Mouse (Mus musculus) spleen, adult 2 months (tissue): ENCODE results near the gene Gm17571. TPM values are rescaled to one million over a fixed set of nuclear protein-coding genes. Genes with fewer than 3 reads are reported as not detected.

Source experiments
- DNase-seq, 2 experiments: peaks; one replicate each; pipeline versions ENCODE4 v3.0.0 to v3.0.0-alpha.2; 2012 to 2021; ENCODE audit warnings: low spot score in 2 of 2, low read depth in 1 of 2
- H3K27ac ChIP-seq: fragments of 200-500 bp; 2 replicates; pipeline ENCODE4 v1.5.1; 2012; ENCODE audit warnings: low read length, inconsistent platforms; ENCODE audit not compliant: insufficient read depth
- H3K27me3 ChIP-seq: fragments of 200-500 bp; 2 replicates; pipeline ENCODE4 v1.6.1; 2012; ENCODE audit warnings: mild to moderate bottlenecking, moderate library complexity, low read length, inconsistent platforms; ENCODE audit not compliant: control insufficient read depth, insufficient read depth
- H3K36me3 ChIP-seq: fragments of 200-500 bp; 2 replicates; pipeline ENCODE4 v1.6.1; 2012; ENCODE audit warnings: mild to moderate bottlenecking, low read length, inconsistent platforms; ENCODE audit not compliant: control insufficient read depth, insufficient read depth
- H3K4me1 ChIP-seq: fragments of 200-500 bp; 2 replicates; pipeline ENCODE4 v1.6.1; 2011; ENCODE audit warnings: inconsistent platforms; ENCODE audit not compliant: control insufficient read depth, insufficient read depth, insufficient read length
- H3K4me3 ChIP-seq: fragments of 200-500 bp; 2 replicates; pipeline ENCODE4 v1.5.1; 2011; ENCODE audit warnings: mild to moderate bottlenecking, inconsistent platforms; ENCODE audit not compliant: insufficient read depth, insufficient read length; ENCODE audit errors: extremely low read depth
- CTCF ChIP-seq: fragments of 200-500 bp; IDR thresholded peaks from 2 replicates; pipeline ENCODE4 v1.5.1; 2011; ENCODE audit warnings: mild to moderate bottlenecking, inconsistent platforms; ENCODE audit not compliant: insufficient read depth, insufficient read length, insufficient replicate concordance; ENCODE audit errors: extremely low read depth
- POLR2A ChIP-seq: fragments of 200-500 bp; IDR thresholded peaks from 2 replicates; pipeline ENCODE4 v1.6.1; 2011; ENCODE audit warnings: low read depth, low read length, inconsistent platforms
- WGBS: fragments of 180-500 bp; shearing (Covaris S2); methylation state at CpG from one replicate; pipeline ENCODE4 v1.1.7; 2018; 5-methylcytosine and 5-hydroxymethylcytosine counted together
- polyA plus RNA-seq: library from polyadenylated mRNA; depleted of rRNA; stranded (reverse); fragments of >200 nt; gene quantifications from 2 replicates; pipeline ENCODE4 v1.2.3, GENCODE M21; 2012

Gm17571 gene
- polyA plus RNA-seq, 1 experiment: not detected

GRCm38 (mm10) chr9:13467745-13468144, 21.2 kb upstream of the Gm17571 start:
- Histone ChIP-seq H3K27ac (peak overlapping the region; percentile 80), H3K36me3 (no peaks in the 10 kb centered on the region), H3K4me3 (no peak overlapping the region), H3K27me3 (no peaks in the 10 kb centered on the region), H3K4me1 (peaks cover 49% of the 10 kb centered on the region)
- WGBS: 58% methylated on average over 7 of the region's 7 CpGs
- no peak for DNase-seq
- TF ChIP-seq CTCF (no peak), POLR2A (no peak)

DNA sequence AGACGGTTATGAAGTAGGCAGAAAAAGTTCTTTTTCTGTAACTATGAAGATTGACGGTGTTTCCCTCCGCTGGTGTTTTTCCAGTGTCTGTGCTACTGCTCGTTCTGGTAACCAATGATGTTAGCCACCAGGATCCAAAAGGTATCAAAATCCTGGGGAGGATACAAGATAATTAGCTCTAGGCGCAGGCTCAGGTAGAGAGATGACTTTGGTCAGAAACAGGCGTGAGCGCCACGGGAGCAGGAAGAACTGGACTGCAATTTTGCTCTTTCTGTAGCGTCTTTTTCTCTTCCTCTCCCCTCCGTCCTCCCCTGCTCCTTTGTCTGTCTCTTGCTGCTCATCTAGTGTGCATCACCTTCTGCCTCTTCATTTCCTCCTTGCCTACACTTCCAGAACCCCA, 20.3 kb upstream of the Gm17571 start:
- Histone ChIP-seq H3K36me3 (no peaks in the 10 kb centered on the region), H3K27me3 (no peaks in the 10 kb centered on the region), H3K27ac (peak overlapping the region; percentile 98), H3K4me1 (peaks cover 41% of the 10 kb centered on the region), H3K4me3 (peak overlapping the region; percentile 35)
- TF ChIP-seq CTCF (no peak), POLR2A (no peak)
- WGBS: 8% methylated on average over 10 of the region's 10 CpGs
- peak in 1 of 2 experiments; percentile 24 for DNase-seq

DNA sequence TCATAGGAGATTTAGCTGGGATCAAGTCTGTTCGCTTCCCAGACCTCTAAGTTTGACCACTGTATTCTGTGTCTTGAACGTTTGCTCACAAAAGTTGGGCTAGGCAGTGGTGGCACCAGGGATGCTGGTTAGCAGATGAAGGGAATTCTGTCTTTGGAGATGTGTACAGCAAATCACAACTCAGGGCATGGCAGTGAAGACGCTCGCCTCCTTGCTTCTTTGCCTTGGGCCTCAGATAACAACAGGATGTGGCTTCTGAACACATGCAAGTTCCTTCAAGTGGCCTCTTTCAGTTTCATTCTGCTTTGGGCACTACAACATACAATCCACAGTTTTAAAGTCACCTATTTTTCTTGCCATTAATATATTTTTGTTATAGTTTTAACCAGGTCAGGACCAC, 19.8 kb upstream of the Gm17571 start:
- Histone ChIP-seq H3K4me3 (peak overlapping the region; percentile 35; the same call in 1 of the 2 replicates), H3K27ac (peak overlapping the region; percentile 98), H3K4me1 (peaks cover 38% of the 10 kb centered on the region), H3K27me3 (no peaks in the 10 kb centered on the region), H3K36me3 (no peaks in the 10 kb centered on the region)
- TF ChIP-seq POLR2A: peak; percentile 39
- no peak for TF ChIP-seq CTCF
- peak; percentile 67 to 79 for DNase-seq
- whole genome bisulfite sequencing: 15% methylated on average over 4 of the region's 4 CpGs

DNA sequence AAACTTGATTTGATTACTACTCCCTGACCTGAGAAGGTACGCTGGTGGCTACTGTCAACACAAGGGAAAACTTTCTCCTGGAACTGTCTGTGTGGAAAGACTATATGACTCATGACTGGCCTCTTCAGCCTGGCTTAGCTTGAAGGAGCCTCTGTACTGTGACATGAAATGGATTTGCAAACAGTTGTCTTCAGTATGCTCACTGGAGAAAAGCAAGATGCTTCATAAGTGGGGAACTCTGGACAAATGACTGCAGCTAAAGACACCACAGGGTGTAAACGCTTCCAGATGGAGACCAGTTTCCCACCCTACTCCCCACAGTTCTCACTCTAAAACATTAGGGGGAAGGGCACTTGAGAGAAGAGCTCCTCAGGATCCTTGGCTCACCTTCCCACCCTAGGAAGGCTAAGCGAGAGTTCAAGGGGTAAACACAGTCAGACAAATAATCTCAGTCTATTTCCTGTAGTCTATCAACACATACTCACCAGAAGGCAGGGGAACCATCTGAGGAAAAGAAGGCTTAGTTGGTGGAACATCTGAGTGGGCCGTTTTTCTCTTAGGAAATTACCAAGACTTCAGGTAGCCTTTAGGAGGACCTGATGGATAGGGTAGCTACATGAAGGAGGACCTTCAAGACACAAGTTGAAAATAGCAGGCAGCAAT, 18.9 kb upstream of the Gm17571 start:
- H3K27ac ChIP-seq: peak overlapping the region; percentile 98
- TF ChIP-seq POLR2A: no peak
- no peak for TF ChIP-seq CTCF
- no peak for DNase-seq
- H3K4me3 ChIP-seq: no peak overlapping the region
- no peaks in the 10 kb centered on the region for H3K36me3 ChIP-seq
- WGBS: 55% methylated on average over 4 of the region's 4 CpGs
- no peaks in the 10 kb centered on the region for H3K27me3 ChIP-seq
- peaks cover 35% of the 10 kb centered on the region for H3K4me1 ChIP-seq

DNA sequence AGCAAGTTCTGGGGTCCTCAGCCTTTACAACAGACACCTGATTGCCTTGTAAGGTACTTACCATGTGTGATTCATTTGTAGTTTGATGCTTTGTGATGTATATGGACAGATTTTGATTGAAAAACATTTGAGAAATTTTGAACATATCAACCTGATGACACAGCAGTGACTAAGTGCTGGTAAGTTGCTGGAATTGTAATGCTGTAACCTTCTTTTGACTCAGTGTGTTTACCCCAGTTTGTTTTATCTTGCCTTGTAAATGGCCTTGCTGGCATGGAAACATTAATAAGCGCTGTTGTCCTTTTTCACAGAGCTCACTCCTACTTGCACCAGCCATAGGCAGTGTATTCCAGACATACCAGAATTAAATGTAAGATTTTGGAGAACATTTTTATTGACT, 14.4 kb upstream of the Gm17571 start:
- 90% methylated on average over 1 of the region's 1 CpGs for WGBS
- H3K4me3 ChIP-seq: no peak overlapping the region
- DNase-seq: no peak
- H3K27ac ChIP-seq: no peak overlapping the region
- no peak for TF ChIP-seq CTCF
- no peak for TF ChIP-seq POLR2A
- no peaks in the 10 kb centered on the region for H3K27me3 ChIP-seq
- H3K4me1 ChIP-seq: peaks cover 12% of the 10 kb centered on the region
- H3K36me3 ChIP-seq: no peaks in the 10 kb centered on the region

GRCm38 (mm10) chr9:13460012-13460411, 13.5 kb upstream of the Gm17571 start:
- Histone ChIP-seq H3K27ac (no peak overlapping the region), H3K36me3 (no peaks in the 10 kb centered on the region), H3K27me3 (no peaks in the 10 kb centered on the region), H3K4me3 (no peak overlapping the region), H3K4me1 (peaks cover 4% of the 10 kb centered on the region; the same call in 1 of the 2 replicates)
- TF ChIP-seq CTCF (no peak), POLR2A (no peak)
- 94% methylated on average over 3 of the region's 3 CpGs for WGBS
- DNase-seq: no peak

GRCm38 (mm10) chr9:13459371-13459770, 12.8 kb upstream of the Gm17571 start:
- DNase-seq: no peak
- TF ChIP-seq CTCF (no peak), POLR2A (no peak)
- Histone ChIP-seq H3K4me1 (peaks cover 3% of the 10 kb centered on the region; the same call in 1 of the 2 replicates), H3K27me3 (no peaks in the 10 kb centered on the region), H3K36me3 (no peaks in the 10 kb centered on the region), H3K4me3 (no peak overlapping the region), H3K27ac (no peak overlapping the region)
- 71% methylated on average over 1 of the region's 1 CpGs for WGBS
